Mouse (Mus musculus) frontal cortex, adult 2 months (tissue): ENCODE measurements around the gene Snx21. TPM values are rescaled to one million over a fixed set of nuclear protein-coding genes. Genes with fewer than 3 reads are reported as not detected.

Experiments used
- DNase-seq, 2 experiments: peaks; one replicate each; pipeline ENCODE4 v3.0.0; 2022; ENCODE audit warnings: low spot score in 1 of 2; ENCODE audit errors: extremely low spot score in 1 of 2
- polyA plus RNA-seq: library from polyadenylated mRNA; depleted of rRNA; stranded (reverse); fragments of >200 nt; gene quantifications from 2 replicates; pipeline ENCODE4 v1.2.3, GENCODE M21; 2012; rRNA removed

The Snx21 gene
- polyA plus RNA-seq, 1 experiment: 59.9 TPM

- DNase-seq: no peak
Measured at GRCm38 (mm10) chr2:164823969-164824368, 38.3 kb downstream of the Snx21 start.

- DNase-seq: no peak
Measured at GRCm38 (mm10) chr2:164825521-164825920, 39.9 kb downstream of the Snx21 start.

GRCm38 (mm10) chr2:164827146-164827850 lies 41.7 kb downstream of the Snx21 start:
- no peak for DNase-seq

GRCm38 (mm10) chr2:164828437-164828836 lies 42.8 kb downstream of the Snx21 start, which contains the start of gene Spata25:
Spata25 (minus strand) TSS chr2:164828537.
- no peak for DNase-seq

- DNase-seq: no peak
Measured at GRCm38 (mm10) chr2:164829090-164829489, 43.5 kb downstream of the Snx21 start.

- no peak for DNase-seq
Measured at GRCm38 (mm10) chr2:164831029-164831428, 45.4 kb downstream of the Snx21 start.

- no peak for DNase-seq
Measured at GRCm38 (mm10) chr2:164832032-164832747, 46.6 kb downstream of the Snx21 start.

- peak; percentile 72 to 80 for DNase-seq
Measured at GRCm38 (mm10) chr2:164832748-164833301, 47.2 kb downstream of the Snx21 start, which contains the start of gene Ctsa. Ctsa (plus strand) TSS chr2:164832873.

- DNase-seq: peak; percentile 89 to 94
Measured at GRCm38 (mm10) chr2:164833314-164833959, 47.8 kb downstream of the Snx21 start, which contains the start of gene Neurl2. Neurl2 (minus strand) TSS chr2:164833456.

- DNase-seq: peak in 1 of 2 experiments; percentile 39
Measured at GRCm38 (mm10) chr2:164834531-164834930, 48.9 kb downstream of the Snx21 start.

GRCm38 (mm10) chr2:164835164-164835563 lies 49.5 kb downstream of the Snx21 start:
- DNase-seq: no peak

Other genes with a start within 250 kb of the Snx21 start
- 0.76 and 1.2 TPM in 2 replicates for gene Wfdc2, start 223.4 kb upstream of the Snx21 start, polyA plus RNA-seq
- gene Spint3, start 212.4 kb upstream of the Snx21 start, polyA plus RNA-seq: not detected in 2 replicates
- gene Wfdc6a, start 200.4 kb upstream of the Snx21 start, polyA plus RNA-seq: 0.12 TPM in 1 of 2 replicates, not detected in the other
- not detected in 2 replicates for gene Eppin, start 192.2 kb upstream of the Snx21 start, polyA plus RNA-seq
- gene Wfdc6b, start 172.3 kb upstream of the Snx21 start, polyA plus RNA-seq: not detected in 2 replicates
- gene Wfdc8, start 172.2 kb upstream of the Snx21 start, polyA plus RNA-seq: not detected in 2 replicates
- gene Wfdc16, start 147.0 kb upstream of the Snx21 start, polyA plus RNA-seq: not detected in 2 replicates
- not detected in 2 replicates for gene Wfdc10, start 129.8 kb upstream of the Snx21 start, polyA plus RNA-seq
- not detected in 2 replicates for gene Wfdc9, start 129.2 kb upstream of the Snx21 start, polyA plus RNA-seq
- not detected in 2 replicates for gene Wfdc11, start 111.7 kb upstream of the Snx21 start, polyA plus RNA-seq
- gene Wfdc13, start 100.7 kb upstream of the Snx21 start, polyA plus RNA-seq: not detected in 2 replicates
- gene Spint4, start 87.3 kb upstream of the Snx21 start, polyA plus RNA-seq: not detected in 2 replicates
- not detected in 2 replicates for gene Spint5, start 70.5 kb upstream of the Snx21 start, polyA plus RNA-seq
- gene Wfdc3, start 39.9 kb upstream of the Snx21 start, polyA plus RNA-seq: 2.4 and 3.3 TPM in 2 replicates
- 44.3 and 46.4 TPM in 2 replicates for gene Dnttip1, start 39.8 kb upstream of the Snx21 start, polyA plus RNA-seq
- gene Ube2c, start 15.9 kb upstream of the Snx21 start, polyA plus RNA-seq: 2.0 and 2.8 TPM in 2 replicates
- gene Tnnc2, start 5.9 kb upstream of the Snx21 start, polyA plus RNA-seq: 0.96 and 3.9 TPM in 2 replicates
- gene Acot8, start 19.1 kb downstream of the Snx21 start, polyA plus RNA-seq: 29.4 and 35.0 TPM in 2 replicates
- gene Zswim3, start 19.3 kb downstream of the Snx21 start, polyA plus RNA-seq: 7.7 and 7.9 TPM in 2 replicates
- 18.5 and 19.3 TPM in 2 replicates for gene Zswim1, start 36.9 kb downstream of the Snx21 start, polyA plus RNA-seq
- 0.69 TPM in 1 of 2 replicates, not detected in the other for gene Spata25, start 42.7 kb downstream of the Snx21 start, polyA plus RNA-seq
- gene Ctsa, start 47.0 kb downstream of the Snx21 start, polyA plus RNA-seq: 177 and 194 TPM in 2 replicates
- 6.6 and 6.9 TPM in 2 replicates for gene Neurl2, start 47.6 kb downstream of the Snx21 start, polyA plus RNA-seq
- gene Pltp, start 71.9 kb downstream of the Snx21 start, polyA plus RNA-seq: 154 and 170 TPM in 2 replicates
- gene Pcif1, start 93.5 kb downstream of the Snx21 start, polyA plus RNA-seq: 47.4 and 47.7 TPM in 2 replicates
- gene Zfp335, start 125.9 kb downstream of the Snx21 start, polyA plus RNA-seq: 31.6 and 34.6 TPM in 2 replicates
- gene Mmp9, start 155.0 kb downstream of the Snx21 start, polyA plus RNA-seq: 1.2 and 1.3 TPM in 2 replicates
- gene Slc12a5, start 175.0 kb downstream of the Snx21 start, polyA plus RNA-seq: 345 and 356 TPM in 2 replicates
- 57.4 and 67.1 TPM in 2 replicates for gene Ncoa5, start 249.0 kb downstream of the Snx21 start, polyA plus RNA-seq